Comparison of ENCODE assay signal across 17 mouse cellular contexts in genomic region chr2:35860394-35860744, GRCm38 (mm10).
DNase-seq lines count a peak whose midpoint lies in the region; ATAC-seq and TF ChIP-seq lines count a peak whose summit lies in the region.
"Had no signal": no experiment of that assay in that cellular context is flagged by ENCODE, and none has a peak within 500 bp of the region (broad histone marks: within the 10 kb centered on the region; RNA-seq: fewer than 3 reads in every experiment).

No protein-coding gene starts in this region.

- no peaks in the 10 kb centered on the region for H3K4me1 ChIP-seq in embryonic facial prominence, embryonic 12.5 days
- peaks cover 10% of the 10 kb centered on the region; the same call in 1 of the 2 replicates for H3K4me1 ChIP-seq in embryonic facial prominence, embryonic 10.5 days
- H3K4me1 ChIP-seq in heart, embryonic 16.5 days (ENCODE audit: control insufficient read depth, insufficient read depth, low read length), result peaks cover 15% of the 10 kb centered on the region
- H3K4me1 ChIP-seq in testis, adult 2 months (ENCODE audit: control insufficient read depth, insufficient read depth, low read length), result no peaks in the 10 kb centered on the region; the same call in 1 of the 2 replicates
- peaks cover 8% of the 10 kb centered on the region for H3K4me1 ChIP-seq in neural tube, embryonic 15.5 days
- H3K4me1 ChIP-seq: intestine, embryonic 15.5 days; kidney, embryonic 15.5 days had no signal

- H3K9ac ChIP-seq in embryonic facial prominence, embryonic 12.5 days, result 0 out of 2 replicates have a peak overlapping the region, but pooled peaks have one; percentile 24
- H3K9ac ChIP-seq in heart, embryonic 16.5 days (ENCODE audit: low read length), result no peak overlapping the region
- no peak overlapping the region for H3K9ac ChIP-seq in neural tube, embryonic 15.5 days (replicated peaks)
- H3K9ac ChIP-seq: intestine, embryonic 15.5 days; kidney, embryonic 15.5 days had no signal

- no peak for ATAC-seq in embryonic facial prominence, embryonic 12.5 days (ENCODE audit: insufficient number of reproducible peaks, insufficient read depth, low FRiP score, low TSS enrichment)
- ATAC-seq in heart, embryonic 16.5 days (replicated peaks; ENCODE audit: extremely low read depth, insufficient read depth, low FRiP score), result no peak
- no peak; the same call in 1 of the 2 replicates for ATAC-seq in neural tube, embryonic 15.5 days (ENCODE audit: low FRiP score)
- ATAC-seq: intestine, embryonic 15.5 days had no signal

- no peak for TF ChIP-seq POLR2A in testis, adult 2 months (IDR thresholded peaks at IDR 0.05; ENCODE audit: control insufficient read depth, low read depth, low read length)

- H3K27ac ChIP-seq in embryonic facial prominence, embryonic 12.5 days, result no peak overlapping the region
- H3K27ac ChIP-seq in embryonic facial prominence, embryonic 10.5 days (replicated peaks), result no peak overlapping the region
- H3K27ac ChIP-seq in heart, embryonic 16.5 days (ENCODE audit: low read length), result no peak overlapping the region
- H3K27ac ChIP-seq in testis, adult 2 months (ENCODE audit: control insufficient read depth, insufficient read depth, low read depth, low read length), result peak overlapping the region; percentile 80
- H3K27ac ChIP-seq in neural tube, embryonic 15.5 days (replicated peaks), result peak overlapping the region; percentile 18; the same call in 1 of the 2 replicates
- H3K27ac ChIP-seq: heart, adult 2 months; intestine, embryonic 15.5 days; kidney, embryonic 15.5 days; left cerebral cortex, adult 2 months had no signal

- H3K4me3 ChIP-seq in embryonic facial prominence, embryonic 12.5 days, result no peak overlapping the region
- H3K4me3 ChIP-seq in embryonic facial prominence, embryonic 10.5 days, result no peak overlapping the region
- no peak overlapping the region for H3K4me3 ChIP-seq in heart, embryonic 16.5 days (ENCODE audit: low read length)
- H3K4me3 ChIP-seq in testis, adult 2 months (ENCODE audit: control insufficient read depth, low read depth, low read length), result no peak overlapping the region
- no peak overlapping the region for H3K4me3 ChIP-seq in neural tube, embryonic 15.5 days (replicated peaks)
- H3K4me3 ChIP-seq: heart, adult 2 months; intestine, embryonic 15.5 days; kidney, embryonic 15.5 days; left cerebral cortex, adult 2 months had no signal

- DNase-seq in embryonic facial prominence, embryonic 10.5 days (ENCODE audit: low spot score), result no peak
- no peak for DNase-seq in heart, adult 9 months (ENCODE audit: low spot score in 2 of 2)
- no peak for DNase-seq in testis, postnatal 10 days (ENCODE audit: low spot score)
- no peak for DNase-seq in frontal cortex, adult 2 months (ENCODE audit: extremely low spot score in 1 of 2, low spot score in 1 of 2)
- DNase-seq: cerebellum, adult 9-11 months; heart, adult 2 months; liver; lung, adult 18-20 months; lung, postnatal 36 days; right cerebral cortex, postnatal 14 days had no signal

- no peak overlapping the region for H3K4me2 ChIP-seq in embryonic facial prominence, embryonic 12.5 days (replicated peaks)
- 0 out of 2 replicates have a peak overlapping the region, but pooled peaks have one; percentile 3 for H3K4me2 ChIP-seq in heart, embryonic 16.5 days (ENCODE audit: low read depth, low read length)
- H3K4me2 ChIP-seq in neural tube, embryonic 15.5 days, result no peak overlapping the region
- H3K4me2 ChIP-seq: intestine, embryonic 15.5 days; kidney, embryonic 15.5 days had no signal

- no peaks in the 10 kb centered on the region for H3K27me3 ChIP-seq in embryonic facial prominence, embryonic 12.5 days
- no peaks in the 10 kb centered on the region; the same call in 1 of the 2 replicates for H3K27me3 ChIP-seq in embryonic facial prominence, embryonic 10.5 days (replicated peaks; ENCODE audit: low read depth, poor library complexity, severe bottlenecking)
- no peaks in the 10 kb centered on the region for H3K27me3 ChIP-seq in heart, embryonic 16.5 days (ENCODE audit: control insufficient read depth, insufficient read depth, low read length)
- no peaks in the 10 kb centered on the region for H3K27me3 ChIP-seq in testis, adult 2 months (ENCODE audit: control insufficient read depth, insufficient read depth, low read length)
- no peaks in the 10 kb centered on the region for H3K27me3 ChIP-seq in neural tube, embryonic 15.5 days (replicated peaks)
- H3K27me3 ChIP-seq: intestine, embryonic 15.5 days; kidney, embryonic 15.5 days had no signal

- H3K9me3 ChIP-seq in embryonic facial prominence, embryonic 12.5 days, result no peaks in the 10 kb centered on the region
- no peaks in the 10 kb centered on the region for H3K9me3 ChIP-seq in embryonic facial prominence, embryonic 10.5 days
- no peaks in the 10 kb centered on the region for H3K9me3 ChIP-seq in heart, embryonic 16.5 days (replicated peaks; ENCODE audit: control insufficient read depth, low read length)
- no peaks in the 10 kb centered on the region for H3K9me3 ChIP-seq in neural tube, embryonic 15.5 days (replicated peaks)
- H3K9me3 ChIP-seq: intestine, embryonic 15.5 days; kidney, embryonic 15.5 days had no signal

- no peak for TF ChIP-seq CTCF in testis, adult 2 months (IDR thresholded peaks at IDR 0.05; ENCODE audit: control insufficient read depth, insufficient read depth, insufficient replicate concordance, low read depth, low read length)

- WGBS in embryonic facial prominence, embryonic 12.5 days, result 63% methylated on average over 10 of the region's 10 CpGs
- 71% methylated on average over 10 of the region's 10 CpGs for WGBS in embryonic facial prominence, embryonic 10.5 days
- 15% methylated on average over 10 of the region's 10 CpGs for WGBS in heart, embryonic 16.5 days
- 52% methylated on average over 10 of the region's 10 CpGs for WGBS in neural tube, embryonic 15.5 days

- H3K36me3 ChIP-seq in embryonic facial prominence, embryonic 12.5 days, result no peaks in the 10 kb centered on the region
- H3K36me3 ChIP-seq in embryonic facial prominence, embryonic 10.5 days (replicated peaks), result no peaks in the 10 kb centered on the region
- no peaks in the 10 kb centered on the region for H3K36me3 ChIP-seq in heart, embryonic 16.5 days (ENCODE audit: control insufficient read depth, insufficient read depth)
- H3K36me3 ChIP-seq in testis, adult 2 months (ENCODE audit: control insufficient read depth, insufficient read depth, low read length), result no peaks in the 10 kb centered on the region
- H3K36me3 ChIP-seq in neural tube, embryonic 15.5 days, result no peaks in the 10 kb centered on the region
- H3K36me3 ChIP-seq: intestine, embryonic 15.5 days; kidney, embryonic 15.5 days had no signal

Comparison
In these comparisons a context has a peak if more than half of its experiments do, and no peak if none do; other contexts are left out.
1. H3K27ac ChIP-seq: peak in testis, adult 2 months (single experiment) and neural tube, embryonic 15.5 days (single experiment); none in embryonic facial prominence, embryonic 12.5 days (single experiment), embryonic facial prominence, embryonic 10.5 days (single experiment) and heart, embryonic 16.5 days (single experiment).